Mouse (Mus musculus) NIH3T3 (cell line): ENCODE measurements around the gene Gpr33.

Source experiments
- DNase-seq: peaks from one replicate; pipeline ENCODE4 v3.0.0-alpha.2; 2012; ENCODE audit warnings: low read depth

The Gpr33 gene

DNA sequence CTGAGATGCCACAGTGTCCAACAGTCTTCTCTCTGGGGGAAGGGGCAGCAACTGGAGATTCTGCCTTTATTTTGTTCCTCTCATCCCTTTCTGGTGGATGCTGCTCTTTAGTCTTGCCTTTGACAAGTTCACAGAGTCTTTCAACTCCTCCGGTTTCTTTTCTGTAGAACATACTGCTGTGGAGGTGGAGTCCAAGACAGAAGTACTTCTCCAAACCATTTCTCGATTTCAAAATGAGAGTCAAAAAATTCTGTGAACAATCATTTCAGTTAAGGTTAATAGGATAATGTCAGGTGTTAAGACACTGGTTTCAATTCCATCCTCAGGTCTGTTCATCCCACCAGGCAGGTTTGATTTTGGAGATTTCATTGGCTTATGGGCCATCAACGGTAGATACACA is at the start of gene Gpr33:
TSS of gene Gpr33 (minus strand) at position 101 of the 400 bp plus-strand sequence.
- no peak for DNase-seq

DNA sequence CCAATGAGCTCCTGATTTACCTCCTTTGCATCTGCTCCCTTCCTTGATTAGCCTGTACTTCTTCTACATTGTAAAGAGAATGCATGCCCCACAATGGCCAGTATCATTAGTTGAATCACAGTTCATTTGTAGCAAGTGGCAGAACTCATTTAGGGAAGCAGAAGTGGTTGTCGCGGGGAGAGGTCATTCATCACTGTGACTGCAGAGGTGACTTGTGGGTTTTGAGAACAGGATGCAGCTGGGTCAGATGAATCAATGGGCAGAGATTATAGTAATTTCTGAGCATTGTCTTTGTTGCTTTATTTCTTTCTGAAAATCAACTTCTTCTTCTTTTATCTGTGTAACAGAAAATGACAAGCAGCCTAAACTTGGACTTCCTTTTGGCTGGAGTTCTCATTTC is 21.5 kb upstream of the Gpr33 start:
- no peak for DNase-seq

DNA sequence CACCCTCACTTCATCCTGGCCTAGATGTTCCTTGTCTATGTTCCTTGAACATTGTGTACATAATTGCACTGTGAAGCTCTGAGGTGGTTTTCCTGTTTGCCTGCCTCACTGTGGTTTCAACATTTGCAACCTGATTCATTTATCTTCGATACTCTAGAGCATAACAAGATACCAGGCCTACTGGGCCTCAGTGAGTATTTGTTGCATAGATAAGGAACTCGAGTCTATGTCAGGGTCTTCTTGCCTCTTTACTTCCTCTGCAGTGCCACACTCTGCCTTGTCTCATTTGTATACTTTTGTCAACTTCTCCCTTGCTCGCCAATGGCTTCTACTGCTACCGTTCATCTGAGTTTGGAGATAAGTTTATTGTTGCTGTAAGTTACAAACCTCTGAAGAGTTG is 18.5 kb upstream of the Gpr33 start:
- DNase-seq: no peak

DNA sequence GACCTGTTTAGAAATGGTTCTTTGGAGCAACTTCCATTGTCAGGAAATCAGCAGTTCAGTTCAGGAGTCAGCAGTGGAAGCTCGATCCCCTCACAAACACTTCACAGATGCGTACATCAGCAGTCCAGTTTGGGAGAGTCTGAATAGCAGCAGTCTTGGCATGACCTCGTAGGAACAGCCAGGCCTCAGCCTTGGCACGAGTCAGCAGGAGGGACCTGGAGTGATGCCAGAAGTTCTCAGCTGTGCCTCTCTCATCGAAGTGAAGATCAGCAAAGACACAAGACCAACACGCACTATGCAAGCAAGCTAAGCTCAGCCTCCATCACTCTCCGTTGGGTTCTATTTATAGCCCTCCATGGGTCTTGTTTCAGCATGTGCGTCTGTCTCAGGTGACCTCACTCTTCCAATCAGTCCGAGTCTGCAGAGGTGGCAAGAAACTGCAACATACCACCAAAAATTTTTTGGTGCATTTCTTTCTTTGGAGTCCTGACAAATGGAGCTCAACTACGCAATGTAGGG is 15.0 kb upstream of the Gpr33 start:
- DNase-seq: peak; percentile 43

DNA sequence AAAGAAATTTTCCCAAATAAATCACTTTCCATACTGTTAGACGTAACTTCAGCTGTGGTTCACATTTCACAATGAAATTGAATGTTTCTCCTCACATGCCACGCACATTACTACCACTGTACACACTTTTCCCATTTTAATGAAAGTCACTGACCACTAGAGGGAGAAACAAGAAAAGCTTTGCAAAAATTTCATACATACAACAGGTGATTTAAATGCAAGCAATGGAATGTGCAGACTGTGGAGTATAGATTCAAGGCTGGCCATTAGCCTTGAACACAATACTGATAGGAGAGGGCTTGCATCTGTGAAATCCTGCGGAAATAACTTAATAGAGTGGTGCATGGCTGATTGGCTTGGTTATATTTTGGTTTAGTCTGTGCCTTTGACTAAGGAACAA is 10.5 kb upstream of the Gpr33 start:
- DNase-seq: peak; percentile 73

DNA sequence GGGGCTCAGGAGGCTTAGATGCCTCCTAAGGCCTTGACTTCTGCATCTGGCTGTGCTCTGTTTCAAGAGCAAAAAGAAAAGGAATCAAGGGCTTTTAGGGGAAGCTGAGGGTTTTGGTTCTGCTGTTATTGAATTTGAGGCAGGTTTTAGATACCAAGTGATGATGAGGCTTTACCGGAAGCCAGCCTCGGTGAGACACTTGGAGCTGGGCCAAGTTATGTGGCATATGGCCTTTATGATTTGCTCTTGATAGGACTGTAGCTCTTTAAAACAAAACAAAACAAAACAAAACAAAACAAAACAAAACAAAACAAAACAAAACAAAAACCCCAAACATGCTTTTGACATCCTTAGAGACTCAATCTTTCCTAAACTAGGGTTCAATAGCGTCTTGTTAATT is 7.1 kb upstream of the Gpr33 start:
- DNase-seq: no peak

DNA sequence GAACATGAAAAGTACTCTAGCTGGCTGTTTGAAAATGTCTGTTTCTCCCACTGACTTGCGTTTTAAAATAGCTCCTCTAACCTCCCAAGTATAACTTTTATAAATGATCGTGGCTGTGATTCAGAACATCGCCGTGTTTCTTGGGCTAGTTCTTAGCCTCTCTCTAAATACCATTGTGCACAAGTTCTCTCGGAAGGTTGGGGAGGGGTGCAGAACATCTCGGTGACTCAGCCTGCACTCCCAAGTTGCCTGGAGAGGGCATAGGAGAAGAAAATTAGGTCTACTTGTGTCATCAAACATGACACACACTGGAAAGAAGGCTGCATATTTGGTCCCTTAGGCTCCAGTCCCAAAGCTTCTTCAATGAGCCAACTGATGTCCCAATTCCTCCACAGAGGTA is 4.4 kb upstream of the Gpr33 start:
- peak; percentile 54 for DNase-seq

DNA sequence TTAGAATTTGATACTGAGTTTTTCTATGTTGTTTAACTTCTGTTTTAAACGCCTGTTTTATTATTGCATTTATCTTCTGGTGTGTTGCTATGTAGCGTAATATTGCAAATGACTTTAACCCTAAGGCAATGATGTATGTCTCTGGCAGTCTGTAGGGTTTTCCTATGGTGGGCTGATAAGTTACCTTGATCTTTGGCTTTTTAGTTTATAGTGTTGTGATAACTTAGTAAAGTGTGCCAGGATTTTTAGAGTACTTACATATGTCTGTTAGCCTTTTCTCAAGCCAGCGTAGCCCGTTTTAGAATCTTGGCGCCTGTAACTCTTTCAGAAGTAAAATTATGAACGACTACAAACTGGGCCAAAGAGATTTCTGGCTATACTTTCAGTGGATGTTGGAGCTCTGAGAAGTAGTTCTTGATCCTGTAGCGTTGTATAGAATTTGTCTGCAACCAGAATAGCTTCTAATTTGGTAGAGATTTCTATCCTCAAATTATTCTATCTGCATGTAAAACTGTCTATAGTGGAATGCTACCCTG is 13.3 kb downstream of the Gpr33 start:
- no peak for DNase-seq

DNA sequence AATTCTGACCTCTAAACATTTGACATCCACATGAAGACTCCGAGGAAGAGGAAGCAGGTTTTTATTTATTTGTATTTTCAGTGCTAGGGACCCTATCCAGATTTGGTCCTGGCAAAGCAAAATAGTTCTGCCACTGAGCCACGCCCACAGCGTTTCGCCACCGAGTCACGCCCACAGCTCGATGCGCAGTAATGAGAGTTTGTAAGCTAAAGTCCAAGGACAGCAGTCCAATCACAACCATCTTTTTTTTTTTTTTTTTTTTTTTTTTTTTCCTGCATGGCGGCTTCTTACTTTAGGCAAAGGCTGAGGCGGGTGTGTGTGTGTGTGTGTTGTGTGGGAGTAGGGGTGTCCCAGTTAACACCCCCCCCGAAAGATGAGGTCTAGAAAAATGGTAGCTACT is 13.8 kb downstream of the Gpr33 start:
- DNase-seq: no peak

DNA sequence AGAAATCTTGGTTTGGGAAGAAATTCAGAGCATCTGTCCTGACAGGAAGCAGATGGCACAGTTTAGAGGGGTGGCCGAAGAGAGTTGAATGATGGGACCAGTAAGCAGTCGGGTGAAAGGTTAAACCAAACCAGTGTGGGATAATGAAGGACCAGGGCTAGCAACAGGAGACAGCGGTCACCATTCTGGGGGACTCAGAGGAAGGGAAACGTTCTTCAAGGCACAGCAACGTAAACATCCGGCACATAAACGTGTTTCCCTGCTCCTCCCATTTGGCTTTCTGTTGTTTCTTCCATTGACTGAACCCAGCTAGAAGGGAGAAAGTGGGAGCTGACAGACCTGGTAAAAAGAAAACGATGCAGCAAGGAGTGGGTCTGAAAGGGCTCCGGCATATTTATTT is 14.6 kb downstream of the Gpr33 start:
- DNase-seq: no peak

DNA sequence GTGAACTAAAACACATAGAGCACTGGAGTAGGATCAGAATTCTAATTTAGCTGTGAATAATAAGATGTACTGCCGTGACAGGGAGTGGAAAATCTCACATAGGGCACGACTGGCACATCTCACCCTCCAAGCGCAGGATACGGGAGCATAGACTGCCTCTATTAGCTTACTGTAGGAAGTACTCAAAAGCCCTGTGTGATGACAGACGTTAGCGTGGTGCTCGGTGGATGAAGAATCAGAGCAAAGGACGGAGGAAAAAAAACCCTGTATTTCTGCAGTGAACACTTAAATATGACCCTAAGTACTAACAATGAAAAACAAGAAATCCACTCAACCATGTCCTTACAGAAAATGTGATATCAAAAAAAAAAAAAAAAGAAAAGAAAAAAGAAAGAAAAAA is 15.7 kb downstream of the Gpr33 start:
- no peak for DNase-seq

DNA sequence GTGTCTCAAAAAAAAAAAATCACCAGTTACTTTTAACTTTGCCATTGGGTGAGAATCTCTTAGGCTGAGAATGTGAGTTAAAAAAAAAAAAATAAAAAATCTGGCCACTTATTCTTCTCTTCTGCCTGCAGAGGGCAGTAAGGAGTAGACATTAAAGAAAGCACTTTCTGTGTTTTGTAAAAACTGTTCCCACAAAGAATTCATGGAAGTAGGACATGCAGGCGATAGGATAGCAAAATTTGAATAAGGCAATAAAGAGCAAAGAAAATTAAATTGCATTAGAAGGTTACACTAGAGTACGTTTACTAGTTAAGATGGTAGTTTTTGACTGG is 17.3 kb downstream of the Gpr33 start:
- peak; percentile 84 for DNase-seq

DNA sequence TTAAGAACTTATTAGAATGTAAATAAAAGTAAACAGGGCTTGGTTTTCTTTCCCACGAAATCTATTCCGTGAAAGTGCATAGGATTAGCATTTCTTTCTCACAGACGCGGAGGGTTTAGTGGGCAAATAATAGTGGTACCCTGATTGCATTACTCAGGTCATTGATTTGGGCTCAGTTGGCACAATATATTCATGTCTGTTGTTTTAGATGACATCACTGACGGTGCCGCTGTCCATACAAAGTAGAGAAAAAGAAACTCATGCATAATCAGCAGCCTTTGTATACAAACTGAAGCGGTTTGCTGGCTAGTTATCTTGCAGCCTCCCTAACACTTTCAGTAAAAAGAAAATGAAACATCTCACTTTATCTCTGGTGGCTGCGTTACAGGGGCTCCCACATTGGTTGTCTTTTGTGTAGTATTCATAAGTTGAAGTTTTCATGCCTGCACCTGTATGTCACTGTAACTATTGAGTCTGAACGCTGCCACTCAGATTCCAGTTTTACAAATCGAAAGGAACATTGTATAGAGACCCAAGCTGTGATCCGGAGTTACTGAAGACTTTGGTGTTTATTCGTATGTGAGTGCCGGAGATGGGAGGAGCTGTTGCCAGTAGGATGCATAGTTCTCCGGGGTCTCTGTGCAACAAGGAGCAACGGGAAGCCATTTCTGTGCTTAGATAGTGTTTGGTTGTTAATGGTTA is 17.8 kb downstream of the Gpr33 start:
- DNase-seq: no peak

DNA sequence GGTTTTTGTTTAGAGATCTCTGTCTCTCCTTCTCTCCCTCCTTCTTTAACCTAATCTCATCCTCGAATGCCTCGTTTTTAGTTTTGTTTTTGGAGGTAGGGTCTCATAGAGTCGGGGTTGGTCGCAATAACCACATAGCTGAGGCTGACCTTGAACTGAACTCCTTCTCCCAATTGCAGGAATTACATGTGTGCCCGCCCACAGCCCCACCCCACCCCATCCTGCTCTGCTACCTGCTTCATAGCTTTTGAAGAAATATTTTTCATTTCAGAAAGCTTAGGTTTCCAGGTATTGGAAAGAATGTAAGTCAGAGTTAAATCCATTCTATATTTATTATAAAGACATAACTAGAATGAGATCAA is 21.2 kb downstream of the Gpr33 start:
- DNase-seq: no peak

DNA sequence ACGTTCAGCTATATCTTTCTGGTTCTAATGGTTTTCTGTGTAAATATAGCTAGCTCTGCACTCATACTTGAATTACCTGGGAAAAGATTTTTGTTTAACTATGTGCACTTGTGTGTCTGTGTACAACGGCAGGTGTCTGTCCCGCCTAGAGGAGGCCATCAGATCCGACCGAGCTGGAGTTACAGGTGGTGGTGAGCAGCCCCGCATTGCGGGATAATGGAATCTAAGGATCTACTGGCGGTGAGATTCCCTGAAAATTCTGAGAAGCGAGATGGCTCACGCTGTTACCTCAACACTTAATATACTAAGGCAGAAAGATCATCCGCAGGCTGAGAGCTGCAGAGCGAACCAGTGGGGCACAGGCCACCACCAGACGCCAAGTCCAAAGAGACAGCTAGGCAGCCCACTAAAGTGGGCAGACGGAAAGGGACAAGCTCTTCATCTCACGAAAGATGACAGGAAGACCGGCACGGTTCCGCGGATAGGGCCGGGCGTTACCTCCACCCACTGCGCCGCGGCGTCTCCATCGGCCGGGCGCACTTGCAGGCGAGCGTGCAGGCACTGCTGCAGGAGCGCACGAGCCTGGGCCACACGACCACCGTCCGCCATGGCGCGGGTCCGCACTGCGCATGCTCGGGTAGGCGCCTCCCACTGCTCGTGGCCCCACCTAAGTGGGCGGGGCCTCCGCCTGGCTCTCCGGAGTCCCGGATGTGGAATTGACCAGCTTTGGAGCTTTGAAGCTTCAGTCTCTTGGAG is 21.8 kb downstream of the Gpr33 start, which contains the start of gene Dtd2:
TSS of gene Dtd2 (minus strand) at position 625 of the 756 bp plus-strand sequence.
- peak; percentile 97 for DNase-seq

DNA sequence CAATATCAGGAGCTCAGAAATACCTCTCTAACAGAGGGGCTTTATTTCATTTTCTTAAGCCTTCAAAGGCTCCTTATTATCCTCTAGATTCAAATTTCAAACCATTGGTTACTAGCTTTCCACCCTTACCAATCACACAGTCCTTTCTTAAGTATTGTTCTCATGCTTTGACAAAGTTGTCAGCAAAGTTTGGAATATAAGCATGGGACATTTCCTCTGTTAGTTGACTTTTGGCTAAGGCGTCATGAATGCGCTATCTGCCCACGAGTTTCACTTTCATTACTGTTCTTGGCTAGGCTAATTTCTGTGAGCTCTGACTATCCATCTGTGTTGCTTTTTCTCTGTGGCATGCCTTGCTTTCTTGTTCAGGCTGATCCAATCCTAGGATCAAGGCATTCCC is 25.1 kb downstream of the Gpr33 start:
- DNase-seq: no peak

DNA sequence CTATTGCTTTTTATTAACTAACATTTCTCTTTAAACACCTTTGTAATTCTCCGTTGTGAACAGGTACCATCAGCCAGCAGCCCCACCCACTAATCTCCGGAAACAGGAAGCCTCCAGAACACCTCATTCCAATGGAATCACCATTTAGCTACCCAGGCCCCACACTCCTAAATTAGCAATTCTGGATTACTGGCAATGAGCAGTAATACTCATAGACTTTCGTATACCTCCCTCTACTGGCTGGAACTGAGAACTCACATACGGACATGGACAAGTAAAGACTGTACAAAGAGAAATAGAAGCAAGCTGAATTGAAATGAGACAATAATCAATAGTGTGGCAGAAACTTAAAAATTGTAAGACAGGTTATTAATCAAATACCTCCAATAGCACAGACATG is 26.3 kb downstream of the Gpr33 start:
- peak; percentile 90 for DNase-seq

DNA sequence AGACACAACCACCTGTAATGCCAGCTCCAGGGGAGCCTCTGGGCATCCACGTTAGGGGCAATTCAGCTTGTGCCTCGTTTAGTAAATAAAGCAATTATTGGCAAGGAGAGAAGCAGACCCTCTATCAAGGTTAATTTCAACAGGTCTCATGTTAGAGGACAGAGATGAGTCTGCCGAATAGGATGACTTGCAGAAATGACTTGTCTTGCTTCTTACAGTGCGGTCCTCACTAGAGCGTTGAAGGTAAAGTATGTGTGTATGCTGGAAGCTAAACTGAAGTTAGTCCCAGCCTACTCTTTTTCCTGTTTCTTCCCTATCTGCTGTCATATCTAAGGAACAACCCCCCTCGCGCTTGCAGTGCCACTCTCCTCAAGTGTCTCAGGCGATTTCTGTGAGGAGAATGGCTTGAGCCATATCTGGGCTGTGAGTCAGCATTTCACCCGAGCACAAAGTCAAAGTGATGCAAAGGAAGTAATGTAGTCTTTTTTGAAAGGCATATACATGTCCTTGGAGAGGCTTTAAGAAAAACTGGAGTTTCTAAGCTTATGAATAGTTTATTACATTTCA is 29.4 kb downstream of the Gpr33 start:
- DNase-seq: peak; percentile 30

DNA sequence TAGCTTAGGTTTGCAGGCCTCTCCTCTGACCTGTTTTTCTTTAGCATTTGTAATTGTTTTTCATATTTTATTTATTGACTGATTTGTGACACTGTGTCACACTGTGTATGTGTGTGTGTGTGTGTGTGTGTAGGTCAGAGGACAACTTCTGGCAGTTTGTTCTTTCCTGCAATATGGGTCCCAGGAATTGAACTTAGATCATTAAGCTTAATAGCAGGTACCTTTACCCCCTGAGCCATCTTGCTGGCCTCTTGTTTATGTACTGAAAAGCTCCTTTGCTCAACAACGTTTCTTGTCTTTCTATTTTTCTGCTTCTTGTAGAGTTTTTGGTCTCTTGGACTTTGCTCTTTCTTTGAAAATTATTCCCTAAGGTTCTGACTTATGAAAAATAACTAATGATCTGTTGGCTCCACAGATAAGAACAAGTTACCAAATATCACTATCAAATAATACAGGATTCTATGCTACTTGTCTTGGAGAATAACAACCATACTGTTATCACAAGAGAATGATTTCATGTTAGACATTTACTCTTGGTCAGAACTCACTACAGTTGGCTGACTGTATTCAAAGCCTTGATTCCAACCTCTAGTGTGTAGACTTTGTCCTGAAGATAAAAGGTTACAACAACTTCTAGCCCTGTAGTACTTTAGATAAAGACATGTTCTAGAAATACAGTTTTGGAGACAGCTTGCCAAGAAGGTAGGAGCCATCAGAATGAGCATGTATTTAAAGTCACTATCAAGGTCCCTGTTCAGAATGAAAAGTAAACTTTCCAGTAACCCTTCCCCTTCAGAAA is 31.9 kb downstream of the Gpr33 start:
- DNase-seq: no peak

DNA sequence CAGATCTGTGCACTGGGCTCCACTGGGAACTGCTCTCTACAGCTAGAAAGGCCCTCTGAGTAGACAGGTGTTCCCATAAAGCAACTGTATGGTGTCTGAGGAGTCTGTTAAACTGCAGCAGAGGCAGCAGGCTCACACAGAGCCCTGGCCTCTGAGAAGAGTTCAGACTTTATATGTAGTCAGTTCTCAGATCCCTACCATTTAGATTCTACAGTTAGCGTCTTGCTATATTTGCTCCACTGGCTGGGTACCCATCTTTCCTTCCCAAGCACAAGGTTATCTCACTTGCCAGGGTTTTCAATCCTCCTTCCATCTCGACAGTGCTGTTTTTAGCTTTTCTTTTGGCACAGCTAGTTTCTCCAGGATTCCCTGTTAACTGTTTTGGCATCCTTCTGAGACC is 37.2 kb downstream of the Gpr33 start:
- no peak for DNase-seq

DNA sequence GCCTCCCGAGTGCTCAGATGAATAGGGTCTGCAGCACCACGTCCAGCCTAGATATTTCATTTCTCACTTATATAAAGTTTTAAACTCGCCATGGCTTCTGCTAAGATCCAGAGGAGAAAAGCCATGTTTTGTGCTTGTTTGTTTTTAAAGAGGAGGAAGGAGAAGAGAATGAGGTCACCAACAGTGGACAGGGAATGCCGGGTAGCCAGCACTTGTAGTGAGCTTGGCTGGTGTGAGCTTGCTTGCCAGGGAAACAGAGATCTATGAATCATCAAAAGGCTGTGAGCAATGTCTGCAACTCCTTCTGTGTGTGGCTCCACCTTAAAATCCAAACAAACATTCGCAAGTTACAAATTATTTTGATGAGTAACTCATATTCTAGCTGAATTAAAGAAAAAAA is 39.3 kb downstream of the Gpr33 start:
- peak; percentile 85 for DNase-seq

DNA sequence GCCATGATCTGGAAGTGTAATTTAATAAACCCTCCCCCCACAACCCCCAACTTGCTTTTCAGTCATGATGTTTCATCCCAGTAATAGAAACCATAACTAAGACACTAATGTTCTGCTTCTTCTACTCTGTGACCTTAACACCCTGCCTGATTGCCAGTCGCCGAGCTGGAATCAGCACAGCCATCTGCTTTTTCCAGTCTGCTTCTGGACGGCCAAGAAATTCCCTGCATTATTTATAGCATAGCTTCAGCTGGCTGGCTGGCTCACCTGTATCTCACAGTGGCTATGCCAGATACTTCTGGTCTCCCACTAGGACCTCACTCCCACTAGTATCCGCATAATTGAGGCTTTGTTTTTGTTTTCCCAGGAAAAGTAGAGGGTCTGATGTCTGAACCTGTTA is 42.0 kb downstream of the Gpr33 start:
- DNase-seq: no peak
